Mouse (Mus musculus): Measurements from ENCODE around the gene Mapk1.

- TF ChIP-seq POLR2A (IDR thresholded peaks at IDR 0.05; ENCODE audit: borderline replicate concordance, extremely low read depth, insufficient read depth, insufficient read length, poor library complexity, severe bottlenecking) (no peak), CTCF (IDR thresholded peaks at IDR 0.05; ENCODE audit: borderline replicate concordance, extremely low read depth, insufficient read depth, insufficient read length) (no peak)
These were observed 62.1 kb downstream of the Mapk1 start for GRCm38 (mm10) chr16:17045287-17045686.
